Mouse (Mus musculus) duodenum, adult 2 months (tissue): ENCODE data around the gene 4933416C03Rik. TPM values are rescaled to one million over a fixed set of nuclear protein-coding genes. Genes with fewer than 3 reads are reported as not detected.

Experiments used
- polyA plus RNA-seq: library from polyadenylated mRNA; depleted of rRNA; stranded (reverse); fragments of >200 nt; gene quantifications from 2 replicates; pipeline ENCODE4 v1.2.3, GENCODE M21; 2012; ENCODE audit warnings: low replicate concordance; rRNA removed

4933416C03Rik gene
- not detected in 2 replicates for polyA plus RNA-seq

GRCm38 (mm10) chr10:116113867-116114474 lies at the start of gene 4933416C03Rik:
TSS of gene 4933416C03Rik (minus strand) at chr10:116113917.

Other genes with a start within 250 kb of the 4933416C03Rik start
- gene Ptprr, start 95.7 kb downstream of the 4933416C03Rik start, polyA plus RNA-seq, result 2.8 and 11.7 TPM in 2 replicates
- gene Ptprb, start 161.6 kb upstream of the 4933416C03Rik start, polyA plus RNA-seq, result 0.90 and 0.99 TPM in 2 replicates